Mouse (Mus musculus) kidney, adult 2 months (tissue): ENCODE results near the gene Lypd8.

Experiments
- CTCF ChIP-seq: fragments of 200-500 bp; conservative IDR thresholded peaks from 2 replicates; pipeline ENCODE4 v1.5.1; 2011; ENCODE audit warnings: low read depth, mild to moderate bottlenecking, control low read depth, low read length, moderate library complexity, mixed read lengths; ENCODE audit not compliant: insufficient read depth, insufficient read length
- POLR2A ChIP-seq: fragments of 200-500 bp; IDR thresholded peaks from one replicate; pipeline ENCODE4 v1.6.1; 2011; ENCODE audit warnings: low read depth, low read length, control low read depth

- TF ChIP-seq POLR2A = no peak
- TF ChIP-seq CTCF = peak; percentile 30; the same call in 1 of the 2 replicates
Measured at GRCm38 (mm10) chr11:58352681-58353548, 25.9 kb upstream of the Lypd8 start.
